Mouse (Mus musculus) Patski (cell line): Measurements from ENCODE around the gene Plekho1. TPM values are rescaled to one million over a fixed set of nuclear protein-coding genes. Genes with fewer than 3 reads are reported as not detected.

Experiments
- ATAC-seq: fragments of 100-300 bp; one replicate; pipeline ENCODE4 v1.8.0; 2021
- CTCF ChIA-PET: fragments of 350-600 bp; sonication (Branson Sonifier 250); formaldehyde crosslinking; loops from one replicate; lab custom pipeline; 2022; ENCODE audit warnings: inconsistent platforms; lab: Charles Lee
- POLR2A ChIA-PET: fragments of 350-600 bp; sonication (Branson Sonifier 250); formaldehyde crosslinking; loops from one replicate; lab custom pipeline; 2022; ENCODE audit warnings: antibody characterized with exemption, inconsistent platforms; lab: Charles Lee
- DNase-seq: peaks from one replicate; pipeline ENCODE4 v3.0.0-alpha.2; 2011; ENCODE audit warnings: low read depth, low spot score
- H3K27me3 ChIP-seq: fragments of 371-371 bp; one replicate; pipeline ENCODE4 v1.5.1; 2021
- CTCF ChIP-seq: fragments of 100-300 bp; IDR thresholded peaks from one replicate; pipeline ENCODE4 v1.5.1; 2021
- in situ Hi-C: fragments of 300-500 bp; cut with MboI; formaldehyde crosslinking; loops from 3 replicates; pipeline ENCODE4 v1.11.1; 2018; ENCODE audit warnings: low pct_unique_long_range_greater_than_20kb, mixed read lengths
- polyA plus RNA-seq: library from polyadenylated mRNA; unstranded; gene quantifications from one replicate; pipeline ENCODE4 v1.2.3, GENCODE M21; 2021

Gene Plekho1
- polyA plus RNA-seq, 1 experiment from 2014 or later, result 118 TPM

GRCm38 (mm10) chr3:96015681-96016080 lies 19.9 kb upstream of the Plekho1 start:
- in situ Hi-C loops, result no loop called here
- no peak for TF ChIP-seq CTCF
- H3K27me3 ChIP-seq, result no peaks in the 10 kb centered on the region
- ATAC-seq (no peak), DNase-seq (no peak)
- POLR2A ChIA-PET, result no interaction called here
- CTCF ChIA-PET, result no interaction called here

- CTCF ChIA-PET, result interaction anchor here (1.0 to 1.5 kb wide), 4 partner anchors 9 to 52 kb away, joined by 3 read pairs; no protein-coding TSS in a partner anchor
- POLR2A ChIA-PET, result interaction anchor here (0.8 kb wide), 1 partner anchor 34 kb away, joined by 3 read pairs; no protein-coding TSS in a partner anchor
- DNase-seq, result no peak
- TF ChIP-seq CTCF, result no peak
- in situ Hi-C loops, result no loop called here
- no peaks in the 10 kb centered on the region for H3K27me3 ChIP-seq
- no peak for ATAC-seq
These were observed 17.0 kb upstream of the Plekho1 start for GRCm38 (mm10) chr3:96012805-96013204.

GRCm38 (mm10) chr3:96008463-96008862 lies 12.7 kb upstream of the Plekho1 start:
- no peaks in the 10 kb centered on the region for H3K27me3 ChIP-seq
- in situ Hi-C loops, result no loop called here
- ChIA-PET POLR2A (no interaction called here), CTCF (no interaction called here)
- no peak for TF ChIP-seq CTCF
- ATAC-seq (no peak), DNase-seq (no peak)

GRCm38 (mm10) chr3:96001560-96001959 lies 5.8 kb upstream of the Plekho1 start:
- in situ Hi-C loops, result no loop called here
- no peak for TF ChIP-seq CTCF
- DNase-seq (no peak), ATAC-seq (no peak)
- CTCF ChIA-PET, result interaction anchor here (1.0 to 1.3 kb wide), 2 partner anchors 33 to 48 kb away, joined by 3 to 4 read pairs; no protein-coding TSS in a partner anchor
- no peaks in the 10 kb centered on the region for H3K27me3 ChIP-seq
- POLR2A ChIA-PET, result interaction anchor here (0.6 to 1.5 kb wide), 2 partner anchors 9 to 14 kb away, joined by 3 read pairs; no protein-coding TSS in a partner anchor

GRCm38 (mm10) chr3:96000921-96001501 lies 5.2 kb upstream of the Plekho1 start:
- ChIA-PET POLR2A (interaction anchor here (0.6 to 1.5 kb wide), 2 partner anchors 9 to 13 kb away, joined by 3 read pairs; no protein-coding TSS in a partner anchor), CTCF (interaction anchor here (1.0 to 1.3 kb wide), 2 partner anchors 32 to 49 kb away, joined by 3 to 4 read pairs; no protein-coding TSS in a partner anchor)
- no peak for ATAC-seq
- TF ChIP-seq CTCF, result no peak
- no peak for DNase-seq
- H3K27me3 ChIP-seq, result no peaks in the 10 kb centered on the region
- in situ Hi-C loops, result no loop called here

GRCm38 (mm10) chr3:96000080-96000632 lies 4.4 kb upstream of the Plekho1 start:
- in situ Hi-C loops, result no loop called here
- POLR2A ChIA-PET, result interaction anchor here (1.5 kb wide), 1 partner anchor 12 kb away, joined by 3 read pairs; no protein-coding TSS in a partner anchor
- CTCF ChIA-PET, result interaction anchor here (1.3 kb wide), 1 partner anchor 31 kb away, joined by 3 read pairs; no protein-coding TSS in a partner anchor

GRCm38 (mm10) chr3:95999308-96000079 lies 3.7 kb upstream of the Plekho1 start:
- ChIA-PET POLR2A (no interaction called here), CTCF (no interaction called here)
- ATAC-seq (no peak), DNase-seq (no peak)
- in situ Hi-C loops, result no loop called here
- no peak for TF ChIP-seq CTCF
- H3K27me3 ChIP-seq, result no peaks in the 10 kb centered on the region

More at GRCm38 (mm10) chr3:96000080-96000632, 4.4 kb upstream of the Plekho1 start:
- TF ChIP-seq CTCF, result no peak
- H3K27me3 ChIP-seq, result no peaks in the 10 kb centered on the region
- ATAC-seq, result no peak
- DNase-seq, result no peak

- ChIA-PET POLR2A (interaction anchor here (0.7 to 1.4 kb wide), 2 partner anchors 21 to 23 kb away, joined by 3 read pairs; no protein-coding TSS in a partner anchor), CTCF (interaction anchor here (1.3 to 1.8 kb wide), 4 partner anchors 23 to 60 kb away, joined by 3 to 6 read pairs (median 3); no protein-coding TSS in a partner anchor)
- no peak for ATAC-seq
- H3K27me3 ChIP-seq, result no peaks in the 10 kb centered on the region
- no peak for TF ChIP-seq CTCF
- no peak for DNase-seq
- in situ Hi-C loops, result no loop called here
These were observed 1.5 kb upstream of the Plekho1 start for GRCm38 (mm10) chr3:95997203-95997721.

GRCm38 (mm10) chr3:95996451-95997073 lies 761 bp upstream of the Plekho1 start:
- no peaks in the 10 kb centered on the region for H3K27me3 ChIP-seq
- TF ChIP-seq CTCF, result no peak
- no peak for DNase-seq
- ATAC-seq, result no peak
- POLR2A ChIA-PET, result interaction anchor here (0.6 to 1.4 kb wide), 2 partner anchors 22 to 138 kb away, joined by 3 to 5 read pairs; no protein-coding TSS in a partner anchor
- CTCF ChIA-PET, result interaction anchor here (1.8 kb wide), 1 partner anchor 28 kb away, joined by 6 read pairs; no protein-coding TSS in a partner anchor
- in situ Hi-C loops, result no loop called here
